Mouse (Mus musculus) hindbrain, embryonic 14.5 days (tissue): ENCODE data around the gene Cdh1. TPM values are rescaled to one million over a fixed set of nuclear protein-coding genes. Genes with fewer than 3 reads are reported as not detected.
A peak's percentile ranks its signal among the peaks of the same experiment; 100 is the strongest.
"Not testable (repeated sequence)": the region's sequence is repeated elsewhere in the genome, so short reads cannot be mapped to it uniquely, and the experiment has no call there.

Source experiments
- ATAC-seq: fragments of 200-750 bp; cut with Nextera tagmentation; 2 replicates; pipeline ENCODE4 v1.8.0; 2017; ENCODE audit warnings: moderate number of reproducible peaks, mild to moderate bottlenecking, moderate TSS enrichment, moderate library complexity; ENCODE audit not compliant: low FRiP score
- DNase-seq: peaks from one replicate; pipeline ENCODE4 v3.0.0-alpha.2; 2015; ENCODE audit warnings: low spot score
- H3K27ac ChIP-seq: fragments of 300-500 bp; sonication (generic); 2 replicates; pipeline ENCODE4 v1.5.1; 2014; ENCODE audit warnings: mild to moderate bottlenecking, moderate library complexity
- H3K27me3 ChIP-seq: fragments of 300-500 bp; sonication (generic); 2 replicates; pipeline ENCODE4 v1.6.1; 2014; ENCODE audit warnings: mild to moderate bottlenecking, low read length, mixed read lengths; ENCODE audit not compliant: control insufficient read depth, insufficient read depth
- H3K36me3 ChIP-seq: fragments of 300-500 bp; sonication (generic); replicated peaks from 2 replicates; pipeline ENCODE4 v1.6.1; 2014; ENCODE audit not compliant: control insufficient read depth, insufficient read depth
- H3K4me1 ChIP-seq: fragments of 300-500 bp; sonication (generic); replicated peaks from 2 replicates; pipeline ENCODE4 v1.6.1; 2014; ENCODE audit warnings: antibody characterized with exemption, low read length, mixed read lengths; ENCODE audit not compliant: control insufficient read depth, insufficient read depth
- H3K4me2 ChIP-seq: fragments of 300-500 bp; sonication (generic); replicated peaks from 2 replicates; pipeline ENCODE4 v1.6.1; 2014; ENCODE audit warnings: mild to moderate bottlenecking, moderate library complexity
- H3K4me3 ChIP-seq: fragments of 300-500 bp; sonication (generic); replicated peaks from 2 replicates; pipeline ENCODE4 v1.5.1; 2014; ENCODE audit warnings: mild to moderate bottlenecking, low read length
- H3K9ac ChIP-seq: fragments of 300-500 bp; sonication (generic); 2 replicates; pipeline ENCODE4 v1.6.1; 2014
- H3K9me3 ChIP-seq: fragments of 300-500 bp; sonication (generic); 2 replicates; pipeline ENCODE4 v1.6.1; 2016; ENCODE audit warnings: low read length; ENCODE audit not compliant: control insufficient read depth
- WGBS: fragments of 180-500 bp; shearing (Covaris S2); extraction: QIAGEN DNeasy Blood & Tissue Kit; methylation state at CpG from one replicate; pipeline ENCODE4 v1.1.7; 2014; 5-methylcytosine and 5-hydroxymethylcytosine counted together
- polyA plus RNA-seq: library from polyadenylated mRNA; unstranded; fragments of >200 nt; fragmentation: Nextera tagmentation; extraction: Ambion mirVana; gene quantifications from 2 replicates; pipeline ENCODE4 v1.2.1, GENCODE M21; 2014

Gene Cdh1
- polyA plus RNA-seq, 1 experiment from 2014 or later: 1.5 TPM

DNA sequence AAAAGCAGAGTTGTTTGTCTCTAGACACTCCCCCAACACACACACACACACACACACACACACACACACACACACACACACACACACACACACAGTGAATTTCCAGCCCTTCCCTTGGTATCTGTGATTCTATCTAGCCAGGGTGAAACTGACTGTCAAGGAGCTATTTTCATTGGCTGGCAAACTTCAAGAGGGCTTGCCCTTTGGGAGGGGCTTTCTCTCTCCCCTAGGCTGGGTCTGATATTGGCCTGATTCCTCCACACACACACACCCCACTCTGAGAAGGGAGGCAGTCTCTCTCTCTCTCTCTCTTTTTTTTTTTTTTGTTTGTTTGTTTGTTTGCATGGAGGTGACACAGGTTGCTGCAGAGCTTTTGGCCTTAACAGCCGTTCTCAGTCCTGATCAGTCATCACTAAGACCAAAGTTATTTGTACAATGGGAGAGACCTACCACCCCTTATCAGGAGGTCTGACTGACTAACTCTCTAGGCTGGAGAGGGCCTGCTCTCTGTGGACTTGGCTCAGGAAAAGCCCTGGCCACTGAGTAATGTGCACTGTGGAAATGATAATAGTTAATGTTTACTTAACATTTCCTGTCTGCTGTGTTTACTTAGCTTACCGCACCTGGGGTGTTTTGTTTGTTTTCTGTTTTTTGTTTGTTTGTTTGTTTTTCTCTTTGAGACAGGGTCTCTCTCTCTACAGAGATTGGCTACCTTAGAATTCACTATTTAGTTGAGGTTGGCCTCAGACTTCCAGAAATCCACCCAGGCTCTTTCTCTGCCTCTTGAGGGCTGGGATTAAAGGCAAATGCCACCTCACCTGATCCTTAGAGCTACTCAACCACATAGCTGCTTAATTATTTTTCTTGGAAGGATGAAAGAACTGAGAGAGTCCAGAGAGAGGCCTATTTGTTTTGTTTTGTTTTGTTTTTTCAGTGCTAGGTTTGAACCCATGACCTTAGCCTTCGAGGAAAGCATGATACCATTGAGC, 14.4 kb upstream of the Cdh1 start:
- ATAC-seq: no peak

DNA sequence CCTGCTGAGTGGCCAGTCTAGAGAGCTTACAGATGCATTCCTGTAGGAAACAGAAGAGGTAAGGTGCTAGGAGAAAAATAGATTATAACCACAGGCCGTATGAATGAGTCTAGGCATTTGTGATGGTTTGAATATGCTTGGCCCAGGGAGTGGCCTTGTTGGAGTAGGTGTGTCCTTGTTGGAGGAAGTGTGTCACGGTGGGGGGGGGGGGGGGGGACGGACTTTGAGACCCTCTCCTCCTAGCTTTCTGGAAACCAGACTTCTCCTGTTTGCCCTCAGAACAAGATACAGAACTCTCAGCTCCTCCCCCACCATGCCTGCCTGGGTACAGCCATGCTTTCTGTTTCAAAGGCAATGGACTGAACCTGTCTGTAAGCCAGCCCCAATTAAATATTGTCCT, 10.7 kb upstream of the Cdh1 start:
- Histone ChIP-seq H3K27me3 (no peaks in the 10 kb centered on the region), H3K4me1 (no peaks in the 10 kb centered on the region), H3K27ac (no peak overlapping the region), H3K9me3 (no peaks in the 10 kb centered on the region), H3K9ac (no peak overlapping the region), H3K4me2 (no peak overlapping the region), H3K4me3 (no peak overlapping the region), H3K36me3 (no peaks in the 10 kb centered on the region)
- WGBS: 61% methylated on average over 3 of the region's 3 CpGs
- ATAC-seq (no peak), DNase-seq (no peak)

More for the DNA sequence above, 14.4 kb upstream of the Cdh1 start:
- DNase-seq: no peak
- WGBS: 71% methylated on average over 3 of the region's 3 CpGs
- H3K4me2 ChIP-seq: no peak overlapping the region
- H3K9me3 ChIP-seq: no peaks in the 10 kb centered on the region
- H3K9ac ChIP-seq: no peak overlapping the region
- H3K27me3 ChIP-seq: no peaks in the 10 kb centered on the region
- H3K27ac ChIP-seq: no peak overlapping the region
- no peaks in the 10 kb centered on the region for H3K4me1 ChIP-seq
- H3K36me3 ChIP-seq: no peaks in the 10 kb centered on the region
- no peak overlapping the region for H3K4me3 ChIP-seq

DNA sequence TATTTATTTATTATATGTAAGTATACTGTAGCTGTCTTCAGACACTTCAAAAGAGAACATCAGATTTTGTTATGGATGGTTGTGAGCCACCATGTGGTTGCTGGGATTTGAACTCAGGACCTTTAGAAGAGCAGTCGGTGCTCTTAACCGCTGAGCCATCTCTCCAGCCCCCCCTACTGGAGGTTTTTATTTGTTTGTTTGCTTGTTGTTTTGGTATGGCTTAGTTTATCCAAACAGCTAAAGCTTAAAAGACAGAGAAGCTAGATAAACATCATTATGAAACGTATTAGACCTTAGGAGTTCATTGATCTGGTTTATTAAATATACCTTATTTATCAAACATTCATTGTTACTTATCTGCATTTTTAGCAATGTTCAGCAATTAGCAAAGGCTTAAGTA, 7.5 kb upstream of the Cdh1 start:
- 96% methylated on average over 3 of the region's 3 CpGs for WGBS
- H3K4me2 ChIP-seq, H3K9me3 ChIP-seq, H3K9ac ChIP-seq, H3K27me3 ChIP-seq, H3K4me1 ChIP-seq, DNase-seq, ATAC-seq, H3K27ac ChIP-seq, H3K36me3 ChIP-seq, H3K4me3 ChIP-seq: not testable (repeated sequence)

DNA sequence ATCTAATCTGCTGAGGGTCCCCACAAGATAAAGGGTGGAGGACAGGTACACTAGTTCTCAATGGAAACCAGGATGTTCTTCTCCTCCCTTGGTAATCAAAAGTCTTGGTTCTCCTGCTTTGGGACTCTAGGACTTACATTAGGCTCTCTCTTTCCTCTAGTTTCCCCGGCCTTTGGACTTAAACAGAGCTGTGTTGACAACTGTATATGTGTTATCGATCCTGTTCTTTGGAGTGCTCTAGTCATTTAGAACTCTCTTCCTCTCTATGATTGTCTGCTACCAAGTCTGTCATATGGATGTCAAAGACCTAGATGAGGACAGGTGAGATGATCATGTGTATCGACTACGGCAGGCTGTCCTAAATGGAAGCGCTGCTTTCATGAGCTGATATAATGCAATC, 6.1 kb upstream of the Cdh1 start:
- WGBS: 96% methylated on average over 5 of the region's 5 CpGs
- Histone ChIP-seq H3K4me1 (no peaks in the 10 kb centered on the region), H3K27ac (no peak overlapping the region), H3K4me2 (no peak overlapping the region), H3K36me3 (no peaks in the 10 kb centered on the region), H3K27me3 (peaks cover 2% of the 10 kb centered on the region), H3K9ac (no peak overlapping the region), H3K4me3 (no peak overlapping the region), H3K9me3 (no peaks in the 10 kb centered on the region)
- ATAC-seq (no peak), DNase-seq (no peak)

DNA sequence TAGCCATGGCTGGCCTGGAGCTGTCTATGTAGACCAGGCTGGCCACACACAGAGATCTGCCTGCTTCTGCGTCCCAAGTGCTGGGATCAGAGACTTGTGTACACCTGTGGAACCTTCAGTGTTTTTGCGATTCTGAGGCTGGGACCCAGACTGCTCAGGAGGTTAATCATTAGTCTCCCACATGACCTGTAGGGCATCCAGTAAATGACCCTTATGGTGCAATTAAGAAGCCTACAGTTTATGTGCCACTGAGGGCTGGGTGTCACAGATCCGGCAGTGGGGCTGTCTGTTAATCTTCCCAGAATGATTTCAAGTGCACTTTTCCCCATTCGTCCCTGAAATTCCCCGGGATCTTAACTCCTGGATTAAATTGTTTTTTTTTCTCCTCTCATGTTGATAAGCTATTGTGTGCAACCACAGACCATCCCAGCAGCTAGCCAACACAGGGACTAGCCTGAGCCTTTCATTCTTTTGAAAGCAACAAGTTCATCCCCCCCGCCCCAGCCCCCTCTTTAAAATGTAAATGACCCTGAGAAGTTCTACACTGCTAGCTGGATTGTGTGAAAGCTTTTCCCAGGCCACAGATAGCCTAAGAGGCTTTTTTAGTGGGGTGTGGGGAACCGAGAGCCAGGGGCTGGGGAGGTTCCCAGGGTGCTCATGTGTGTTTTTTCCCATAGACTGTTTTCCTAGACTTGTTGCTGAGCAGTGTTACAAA, 3.7 kb upstream of the Cdh1 start:
- peaks cover 17% of the 10 kb centered on the region; the same call in 1 of the 2 replicates for H3K4me1 ChIP-seq
- no peak overlapping the region for H3K27ac ChIP-seq
- H3K4me3 ChIP-seq: no peak overlapping the region
- DNase-seq: no peak
- WGBS: 24% methylated on average over 7 of the region's 7 CpGs
- H3K27me3 ChIP-seq: peaks cover 25% of the 10 kb centered on the region
- no peaks in the 10 kb centered on the region for H3K36me3 ChIP-seq
- H3K9me3 ChIP-seq: no peaks in the 10 kb centered on the region
- H3K9ac ChIP-seq: no peak overlapping the region
- ATAC-seq: no peak
- H3K4me2 ChIP-seq: no peak overlapping the region

DNA sequence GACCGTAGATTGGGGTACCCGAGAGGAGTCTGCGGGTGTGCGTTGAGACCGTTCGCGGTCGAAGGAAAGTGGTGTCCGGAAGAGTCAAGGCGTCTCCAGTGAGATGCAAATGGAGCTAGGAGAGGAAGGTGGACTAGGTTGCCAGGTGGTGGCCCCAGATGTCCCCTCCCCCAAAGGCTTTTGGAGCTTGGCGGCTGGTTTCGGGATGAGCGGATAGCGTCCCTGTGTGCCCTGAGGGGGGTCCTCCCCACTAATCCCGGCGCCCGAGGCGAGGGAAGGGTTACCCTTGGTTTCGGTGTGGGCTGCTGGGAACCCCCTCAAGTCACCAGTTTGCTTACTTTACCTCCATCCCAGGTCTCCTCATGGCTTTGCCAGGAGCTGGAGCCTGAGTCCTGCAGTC, 782 bp downstream of the Cdh1 start:
- Histone ChIP-seq H3K4me2 (peak overlapping the region; percentile 88), H3K4me1 (peaks cover 17% of the 10 kb centered on the region; the same call in 1 of the 2 replicates), H3K9ac (no peak overlapping the region; the same call in 1 of the 2 replicates), H3K27me3 (peaks cover 57% of the 10 kb centered on the region), H3K27ac (no peak overlapping the region), H3K4me3 (peak overlapping the region; percentile 42), H3K36me3 (no peaks in the 10 kb centered on the region), H3K9me3 (no peaks in the 10 kb centered on the region)
- no peak for ATAC-seq
- WGBS: under 1% methylated on average over 19 of the region's 19 CpGs
- no peak for DNase-seq

DNA sequence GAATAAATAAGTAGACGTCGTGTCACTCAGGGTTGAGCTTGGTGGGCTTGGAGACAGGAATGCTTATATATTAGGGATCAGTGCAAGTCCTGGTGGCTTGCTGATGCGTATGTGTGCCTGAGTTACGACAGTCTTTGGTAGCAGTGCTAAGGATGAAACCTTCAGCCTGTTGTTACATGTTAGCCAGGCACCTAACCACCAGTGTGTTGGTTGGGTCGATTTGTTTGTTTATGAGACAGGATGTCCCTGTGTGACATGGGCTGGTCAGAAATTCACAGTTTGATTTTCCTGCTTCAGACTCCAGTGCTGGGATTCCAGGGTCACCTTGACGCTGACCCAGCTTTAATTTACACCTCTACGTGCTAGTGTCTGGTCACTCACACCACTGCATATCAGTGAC, 2.5 kb downstream of the Cdh1 start:
- ATAC-seq: no peak
- WGBS: 71% methylated on average over 7 of the region's 7 CpGs

DNA sequence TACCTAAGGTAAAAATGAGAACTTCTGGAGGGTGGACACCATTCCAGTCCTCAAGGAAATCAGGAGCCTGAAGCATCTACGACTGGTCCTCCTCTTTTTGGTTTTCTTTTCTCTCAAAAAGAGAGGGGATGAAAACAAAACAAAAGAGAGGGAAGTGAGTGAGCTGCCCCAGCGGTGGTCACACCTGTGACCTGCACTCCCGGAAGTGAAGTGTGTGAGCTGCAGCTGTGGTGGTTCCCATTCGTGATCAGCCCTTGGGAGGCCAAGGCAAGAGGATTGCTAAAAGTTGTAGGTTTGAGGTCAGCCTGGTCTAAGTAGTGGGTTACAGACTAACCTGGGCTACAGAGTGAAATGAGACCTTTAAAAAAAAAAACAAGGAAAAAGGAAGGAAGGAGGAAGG, 3.0 kb downstream of the Cdh1 start:
- Histone ChIP-seq H3K4me1 (peaks cover 17% of the 10 kb centered on the region; the same call in 1 of the 2 replicates), H3K27me3 (peaks cover 57% of the 10 kb centered on the region), H3K4me2 (no peak overlapping the region), H3K27ac (no peak overlapping the region), H3K9ac (no peak overlapping the region), H3K9me3 (no peaks in the 10 kb centered on the region), H3K4me3 (no peak overlapping the region), H3K36me3 (no peaks in the 10 kb centered on the region)
- WGBS: 55% methylated on average over 4 of the region's 4 CpGs
- DNase-seq (no peak), ATAC-seq (no peak)

More for the DNA sequence above, 2.5 kb downstream of the Cdh1 start:
- Histone ChIP-seq H3K4me3 (no peak overlapping the region), H3K27me3 (peaks cover 57% of the 10 kb centered on the region), H3K36me3 (no peaks in the 10 kb centered on the region), H3K4me1 (peaks cover 17% of the 10 kb centered on the region; the same call in 1 of the 2 replicates), H3K9me3 (no peaks in the 10 kb centered on the region), H3K27ac (no peak overlapping the region), H3K9ac (no peak overlapping the region), H3K4me2 (no peak overlapping the region)
- DNase-seq: no peak

DNA sequence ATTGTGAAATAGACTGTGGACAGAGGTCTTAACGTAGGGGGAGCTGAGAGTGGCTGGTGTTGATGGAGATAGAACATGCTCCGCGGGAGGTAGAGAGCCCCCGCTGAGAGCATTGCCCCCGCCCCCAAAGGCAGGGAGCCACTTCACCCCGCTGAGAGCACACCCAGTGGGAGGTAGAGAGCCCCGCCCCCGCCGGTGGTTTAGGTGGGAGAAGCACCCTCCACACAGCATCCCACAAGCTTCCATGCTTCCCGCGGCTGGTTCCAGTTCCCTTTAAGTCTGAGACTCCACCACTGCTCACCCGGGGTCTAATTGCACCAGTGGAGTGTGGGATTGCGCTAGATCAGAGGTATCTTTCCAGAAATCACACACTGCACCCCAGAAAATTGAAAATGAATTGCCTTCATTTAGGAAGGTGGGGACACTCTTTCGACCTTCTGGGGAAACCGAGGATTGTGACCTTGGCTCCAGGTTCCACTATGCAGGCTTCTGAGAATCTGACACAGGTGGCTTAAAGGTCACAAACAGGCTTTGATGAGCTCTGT, 3.5 kb downstream of the Cdh1 start:
- Histone ChIP-seq H3K27me3 (peaks cover 57% of the 10 kb centered on the region), H3K9me3 (no peaks in the 10 kb centered on the region), H3K4me1 (peaks cover 17% of the 10 kb centered on the region; the same call in 1 of the 2 replicates), H3K4me3 (no peak overlapping the region), H3K9ac (no peak overlapping the region), H3K4me2 (no peak overlapping the region), H3K27ac (no peak overlapping the region), H3K36me3 (no peaks in the 10 kb centered on the region)
- WGBS: 42% methylated on average over 15 of the region's 15 CpGs
- DNase-seq (no peak), ATAC-seq (no peak)
